Mouse (Mus musculus) small intestine, adult 2 months (tissue): ENCODE measurements around the gene Cpsf6. TPM values are rescaled to one million over a fixed set of nuclear protein-coding genes. Genes with fewer than 3 reads are reported as not detected.
A peak's percentile ranks its signal among the peaks of the same experiment; 100 is the strongest.

Source experiments
- H3K27ac ChIP-seq: fragments of 200-500 bp; 2 replicates; pipeline ENCODE4 v1.5.1; 2012; ENCODE audit warnings: low read depth, low read length, control low read depth, inconsistent platforms; ENCODE audit not compliant: insufficient read depth
- H3K27me3 ChIP-seq: fragments of 200-500 bp; 2 replicates; pipeline ENCODE4 v1.6.1; 2012; ENCODE audit warnings: mild to moderate bottlenecking, moderate library complexity, low read length, inconsistent platforms; ENCODE audit not compliant: control insufficient read depth, insufficient read depth
- H3K36me3 ChIP-seq: fragments of 200-500 bp; 2 replicates; pipeline ENCODE4 v1.6.1; 2012; ENCODE audit warnings: mild to moderate bottlenecking, low read length, control low read depth, inconsistent platforms; ENCODE audit not compliant: control insufficient read depth, insufficient read depth
- H3K4me1 ChIP-seq: fragments of 200-500 bp; 2 replicates; pipeline ENCODE4 v1.6.1; 2012; ENCODE audit warnings: low read length, inconsistent platforms, mixed read lengths; ENCODE audit not compliant: control insufficient read depth, insufficient read depth, insufficient read length
- H3K4me3 ChIP-seq: fragments of 200-500 bp; 2 replicates; pipeline ENCODE4 v1.5.1; 2012; ENCODE audit warnings: low read depth, mild to moderate bottlenecking, control low read depth, inconsistent platforms, low read length, moderate library complexity
- CTCF ChIP-seq: fragments of 200-500 bp; IDR thresholded peaks from 2 replicates; pipeline ENCODE4 v1.5.1; 2012; ENCODE audit warnings: low read depth, mild to moderate bottlenecking, control low read depth, inconsistent platforms, low read length, moderate library complexity, mixed read lengths; ENCODE audit not compliant: insufficient replicate concordance, insufficient read length; ENCODE audit errors: extremely low read depth
- POLR2A ChIP-seq: fragments of 200-500 bp; IDR thresholded peaks from 2 replicates; pipeline ENCODE4 v1.6.1; 2012; ENCODE audit warnings: low read depth, mild to moderate bottlenecking, control low read depth, inconsistent platforms, low read length, moderate library complexity
- WGBS: fragments of 180-500 bp; shearing (Covaris S2); methylation state at CpG from one replicate; pipeline ENCODE4 v1.1.7; 2018; 5-methylcytosine and 5-hydroxymethylcytosine counted together
- polyA plus RNA-seq: library from polyadenylated mRNA; depleted of rRNA; stranded (reverse); fragments of >200 nt; gene quantifications from 2 replicates; pipeline ENCODE4 v1.2.3, GENCODE M21; 2012

Cpsf6 gene
- polyA plus RNA-seq, 1 experiment: 36.6 TPM

DNA sequence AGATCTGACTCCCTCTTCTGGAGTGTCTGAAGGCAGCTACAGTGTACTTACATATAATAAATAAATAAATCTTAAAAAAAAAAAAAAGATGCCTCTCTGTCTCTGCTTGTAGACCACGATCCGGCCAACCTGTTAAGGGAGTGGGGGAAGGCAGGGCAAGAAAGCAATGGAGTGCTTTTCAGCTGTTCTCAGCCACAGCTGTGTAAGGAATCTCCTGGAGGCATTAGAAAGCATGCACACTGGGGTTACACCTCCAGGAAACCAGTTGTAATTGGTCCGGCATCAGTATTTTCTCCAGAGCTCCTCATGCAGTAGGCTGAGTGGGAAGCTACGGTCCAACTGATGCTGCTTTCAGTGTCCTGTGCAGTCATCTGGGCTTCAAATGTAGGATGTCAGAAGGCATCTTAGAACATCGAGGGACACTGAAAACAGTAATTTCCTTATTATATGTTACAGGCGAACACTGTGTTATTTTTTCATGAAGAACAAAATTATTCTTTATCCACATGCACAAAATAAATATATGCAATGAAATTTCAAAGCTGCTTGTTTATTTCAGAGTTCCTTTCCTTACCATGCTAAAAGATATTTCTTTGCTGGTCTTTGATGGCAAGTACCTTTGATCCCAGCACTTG lies 42.5 kb upstream of the Cpsf6 start:
- H3K4me1 ChIP-seq: peaks cover 8% of the 10 kb centered on the region
- H3K4me3 ChIP-seq: no peak overlapping the region
- TF ChIP-seq POLR2A: no peak
- TF ChIP-seq CTCF: no peak
- WGBS: 72% methylated on average over 6 of the region's 6 CpGs
- no peak overlapping the region for H3K27ac ChIP-seq
- H3K27me3 ChIP-seq: no peaks in the 10 kb centered on the region
- no peaks in the 10 kb centered on the region for H3K36me3 ChIP-seq

GRCm38 (mm10) chr10:117421283-117422107 lies 41.7 kb upstream of the Cpsf6 start:
- Histone ChIP-seq H3K27me3 (no peaks in the 10 kb centered on the region), H3K4me3 (no peak overlapping the region), H3K4me1 (peaks cover 10% of the 10 kb centered on the region), H3K27ac (no peak overlapping the region), H3K36me3 (no peaks in the 10 kb centered on the region)
- no peak for TF ChIP-seq POLR2A
- no peak for TF ChIP-seq CTCF
- 83% methylated on average over 7 of the region's 7 CpGs for WGBS

DNA sequence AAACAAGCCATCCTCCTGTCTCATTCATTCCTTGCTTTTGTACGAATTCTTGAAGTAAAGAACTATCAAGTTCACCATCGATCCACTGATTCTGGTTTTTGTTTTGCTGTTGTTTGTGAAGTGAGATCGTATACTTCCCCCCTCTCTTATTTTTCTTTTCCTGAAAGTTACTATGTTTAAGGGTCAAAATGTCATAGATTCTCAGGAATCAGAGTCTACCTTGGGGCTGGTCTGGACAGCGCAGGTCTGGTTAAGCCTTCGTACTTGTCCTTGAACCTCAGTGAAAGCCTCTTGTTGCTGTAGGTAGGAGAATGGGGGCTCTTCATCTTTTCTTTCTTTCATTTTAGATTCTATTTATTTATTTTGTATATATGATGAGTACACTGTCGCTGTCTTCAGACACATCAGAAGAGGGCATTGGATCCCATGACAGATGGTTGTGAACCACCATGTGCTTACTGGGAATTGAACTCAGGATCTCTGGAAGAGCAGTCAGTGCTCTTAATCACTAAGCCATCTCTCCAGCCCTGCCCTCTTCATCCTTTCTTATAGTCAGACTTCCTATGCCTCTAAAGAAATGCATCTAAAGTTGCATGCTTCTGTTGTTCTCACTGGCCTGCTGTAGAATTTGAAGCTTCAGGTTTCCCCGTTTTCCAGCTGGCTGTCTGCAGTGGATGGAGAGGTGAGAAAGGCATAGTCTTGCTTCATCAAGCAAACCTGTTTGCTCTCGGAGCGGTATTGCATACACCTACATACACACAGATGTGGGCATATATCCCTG lies 40.9 kb upstream of the Cpsf6 start:
- no peak overlapping the region for H3K4me3 ChIP-seq
- 82% methylated on average over 9 of the region's 9 CpGs for WGBS
- TF ChIP-seq CTCF (no peak), POLR2A (no peak)
- no peaks in the 10 kb centered on the region for H3K36me3 ChIP-seq
- H3K27ac ChIP-seq: no peak overlapping the region
- no peaks in the 10 kb centered on the region for H3K27me3 ChIP-seq
- H3K4me1 ChIP-seq: peaks cover 10% of the 10 kb centered on the region

- no peaks in the 10 kb centered on the region for H3K27me3 ChIP-seq
- H3K27ac ChIP-seq: no peak overlapping the region
- WGBS: 72% methylated on average over 8 of the region's 8 CpGs
- H3K4me1 ChIP-seq: peaks cover 10% of the 10 kb centered on the region
- no peak overlapping the region for H3K4me3 ChIP-seq
- no peak for TF ChIP-seq CTCF
- TF ChIP-seq POLR2A: no peak
- no peaks in the 10 kb centered on the region for H3K36me3 ChIP-seq
Observed at GRCm38 (mm10) chr10:117419577-117420290, 39.9 kb upstream of the Cpsf6 start.

DNA sequence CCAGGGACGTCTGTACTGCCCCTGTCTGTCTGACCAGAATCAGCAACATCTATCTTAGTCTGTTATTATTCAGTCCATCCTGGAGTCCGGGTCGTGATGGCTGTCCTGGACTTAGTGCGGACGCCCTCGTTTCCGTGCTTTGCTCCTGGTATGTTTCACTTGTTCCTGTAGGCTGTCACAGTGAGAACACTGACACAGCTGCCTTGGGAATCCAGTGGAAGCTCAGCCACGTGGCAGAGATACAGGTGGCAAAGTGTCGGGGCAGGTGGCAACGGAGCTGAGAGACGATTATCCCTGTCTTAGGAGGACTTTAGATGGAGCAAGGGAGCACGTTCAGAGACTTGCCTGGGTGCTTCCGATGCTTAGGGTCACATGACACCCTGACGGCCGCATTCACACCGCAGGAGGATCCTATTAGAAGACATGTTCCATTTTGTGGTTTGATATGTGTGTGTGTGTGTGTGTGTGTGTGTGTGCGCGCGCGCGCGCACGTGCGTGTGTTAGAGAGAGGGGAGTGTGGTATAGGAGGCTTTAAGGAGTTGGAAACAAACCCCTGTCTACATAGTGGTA lies 38.9 kb upstream of the Cpsf6 start:
- peaks cover 10% of the 10 kb centered on the region for H3K4me1 ChIP-seq
- TF ChIP-seq CTCF: no peak
- no peak overlapping the region for H3K27ac ChIP-seq
- no peaks in the 10 kb centered on the region for H3K36me3 ChIP-seq
- 42% methylated on average over 24 of the region's 24 CpGs for WGBS
- no peaks in the 10 kb centered on the region for H3K27me3 ChIP-seq
- peak overlapping the region; percentile 46 for H3K4me3 ChIP-seq

GRCm38 (mm10) chr10:117417772-117418667 lies 38.2 kb upstream of the Cpsf6 start:
- Histone ChIP-seq H3K4me1 (peaks cover 10% of the 10 kb centered on the region), H3K27ac (no peak overlapping the region), H3K4me3 (peak overlapping the region; percentile 36), H3K27me3 (no peaks in the 10 kb centered on the region), H3K36me3 (no peaks in the 10 kb centered on the region)
- WGBS: 13% methylated on average over 18 of the region's 18 CpGs
- TF ChIP-seq POLR2A (no peak), CTCF (no peak)
